Mouse (Mus musculus) cortical plate, adult 2 months (tissue): ENCODE measurements around the gene Mknk1.

Source experiments
- CTCF ChIP-seq: fragments of 200-500 bp; IDR thresholded peaks from 2 replicates; pipeline ENCODE4 v1.5.1; 2011; ENCODE audit warnings: mild to moderate bottlenecking, control low read depth, low read length; ENCODE audit not compliant: insufficient read depth; ENCODE audit errors: extremely low read depth
- POLR2A ChIP-seq: fragments of 200-500 bp; IDR thresholded peaks from 2 replicates; pipeline ENCODE4 v1.6.1; 2011; ENCODE audit warnings: mild to moderate bottlenecking, low read length, control low read depth; ENCODE audit not compliant: insufficient read depth; ENCODE audit errors: extremely low read depth

GRCm38 (mm10) chr4:115884022-115884421, 45.0 kb downstream of the Mknk1 start, which contains the start of gene Kncn:
- TF ChIP-seq POLR2A: no peak
- TF ChIP-seq CTCF: no peak
